Mouse (Mus musculus): ENCODE data around the gene Ppp1r27. TPM values are rescaled to one million over a fixed set of nuclear protein-coding genes. Genes with fewer than 3 reads are reported as not detected.
A peak's percentile ranks its signal among the peaks of the same experiment; 100 is the strongest.

The Ppp1r27 gene
- polyA plus RNA-seq, 1 experiment from 2014 or later, result not detected

- WGBS, result 88% methylated on average over 3 of the region's 3 CpGs
- no peak overlapping the region for H3K4me2 ChIP-seq
- peaks cover 40% of the 10 kb centered on the region for H3K27me3 ChIP-seq
- H3K9me3 ChIP-seq, result no peaks in the 10 kb centered on the region
- no peak overlapping the region for H3K4me3 ChIP-seq
- ATAC-seq (ENCODE audit: low read depth), result no peak
- no peak overlapping the region for H3K9ac ChIP-seq
- peaks cover 28% of the 10 kb centered on the region for H3K4me1 ChIP-seq (replicated peaks)
- H3K36me3 ChIP-seq, result no peaks in the 10 kb centered on the region
- no peak overlapping the region for H3K27ac ChIP-seq (replicated peaks)
Observed at GRCm38 (mm10) chr11:120535804-120536203, 15.1 kb downstream of the Ppp1r27 start.

DNA sequence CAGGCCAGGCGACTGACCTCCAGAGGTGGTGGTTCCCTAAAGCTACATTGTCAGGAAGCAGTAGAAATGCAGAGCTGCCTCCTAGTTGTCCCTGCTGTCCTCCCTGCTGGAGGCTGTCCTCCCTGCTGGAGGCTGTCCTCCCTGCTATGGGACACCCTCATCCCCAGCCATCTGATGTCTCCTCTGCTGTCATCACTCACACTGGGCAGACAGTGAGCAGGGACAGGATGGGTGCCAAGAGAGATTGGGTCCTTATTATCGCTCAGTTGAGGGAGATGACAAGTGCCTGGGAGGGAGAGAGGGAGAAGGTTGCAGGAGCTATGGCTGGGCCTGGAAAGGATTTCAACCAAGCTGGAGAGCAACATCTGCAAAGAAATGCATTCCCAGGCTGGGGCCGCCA, 15.8 kb downstream of the Ppp1r27 start:
- Histone ChIP-seq H3K9me3 (no peaks in the 10 kb centered on the region), H3K27ac (replicated peaks) (no peak overlapping the region), H3K9ac (no peak overlapping the region), H3K4me2 (no peak overlapping the region), H3K27me3 (peaks cover 47% of the 10 kb centered on the region), H3K4me3 (no peak overlapping the region), H3K36me3 (no peaks in the 10 kb centered on the region), H3K4me1 (replicated peaks) (peaks cover 31% of the 10 kb centered on the region)
- ATAC-seq (ENCODE audit: low read depth), result no peak
- WGBS, result 78% methylated on average over 3 of the region's 3 CpGs

DNA sequence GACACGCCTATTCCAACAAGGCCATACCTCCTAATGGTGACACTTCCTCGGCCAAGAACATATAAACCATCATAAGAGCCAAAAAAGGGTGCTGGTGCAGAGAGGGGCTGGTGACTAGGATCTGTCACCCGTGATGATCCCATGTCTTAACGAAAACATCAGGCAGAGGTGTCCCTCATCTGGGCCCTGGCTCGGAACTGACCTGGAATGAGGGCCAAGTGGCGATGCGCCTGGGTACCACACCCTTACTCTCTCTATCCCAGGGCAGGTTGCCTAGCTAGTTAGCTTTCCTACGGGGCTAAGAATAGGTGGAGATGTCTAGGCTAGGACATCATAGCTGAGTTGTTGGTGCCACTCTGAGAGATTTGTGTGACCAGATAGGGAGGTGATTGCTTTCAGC, 16.8 kb downstream of the Ppp1r27 start:
- Histone ChIP-seq H3K36me3 (no peaks in the 10 kb centered on the region), H3K9me3 (no peaks in the 10 kb centered on the region), H3K4me1 (replicated peaks) (peaks cover 21% of the 10 kb centered on the region), H3K4me3 (no peak overlapping the region), H3K27ac (replicated peaks) (no peak overlapping the region), H3K9ac (no peak overlapping the region), H3K27me3 (peaks cover 57% of the 10 kb centered on the region), H3K4me2 (no peak overlapping the region)
- ATAC-seq (ENCODE audit: low read depth), result no peak
- WGBS, result 80% methylated on average over 8 of the region's 8 CpGs

DNA sequence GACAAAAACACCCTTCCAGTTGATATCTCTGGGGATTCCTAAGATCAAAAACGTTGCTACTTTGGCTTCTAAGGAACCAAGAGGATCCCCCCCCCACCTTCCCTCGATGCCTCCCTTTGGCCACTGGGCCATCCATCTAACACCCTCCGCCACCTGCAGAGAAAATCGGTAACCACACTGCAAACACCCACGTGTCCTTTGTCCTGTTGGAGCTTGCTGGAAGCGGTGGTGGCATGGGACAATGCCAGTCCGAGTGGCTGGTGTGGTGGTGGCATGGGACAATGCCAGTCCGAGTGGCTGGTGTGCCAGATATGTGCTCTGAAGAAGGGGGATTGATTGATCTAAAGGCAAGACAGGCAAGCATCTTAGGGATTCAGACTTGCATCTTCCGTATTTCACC, 19.3 kb downstream of the Ppp1r27 start:
- Histone ChIP-seq H3K27me3 (peaks cover 76% of the 10 kb centered on the region), H3K4me1 (replicated peaks) (peaks cover 12% of the 10 kb centered on the region), H3K27ac (replicated peaks) (no peak overlapping the region), H3K9me3 (no peaks in the 10 kb centered on the region), H3K4me2 (no peak overlapping the region), H3K36me3 (no peaks in the 10 kb centered on the region), H3K4me3 (no peak overlapping the region), H3K9ac (no peak overlapping the region)
- no peak for ATAC-seq (ENCODE audit: low read depth)
- 28% methylated on average over 9 of the region's 9 CpGs for WGBS

- ATAC-seq (ENCODE audit: low read depth), result no peak
- H3K27ac ChIP-seq (replicated peaks), result no peak within 1 kb of the TSS
- H3K9ac ChIP-seq, result peak within 1 kb of the TSS; percentile 52
Observed at GRCm38 (mm10) chr11:120530085-120530964, 20.6 kb downstream of the Ppp1r27 start, which contains the start of gene Gcgr. Gene Gcgr (plus strand): TSS chr11:120530699.

GRCm38 (mm10) chr11:120528903-120529302, 22.0 kb downstream of the Ppp1r27 start:
- no peak for ATAC-seq (ENCODE audit: low read depth)
- no peaks in the 10 kb centered on the region for H3K9me3 ChIP-seq
- H3K4me1 ChIP-seq (replicated peaks), result peaks cover 12% of the 10 kb centered on the region
- no peak overlapping the region for H3K4me3 ChIP-seq
- no peaks in the 10 kb centered on the region for H3K36me3 ChIP-seq
- 57% methylated on average over 4 of the region's 4 CpGs for WGBS
- no peak overlapping the region for H3K9ac ChIP-seq
- H3K27ac ChIP-seq (replicated peaks), result no peak overlapping the region
- peaks cover 67% of the 10 kb centered on the region for H3K27me3 ChIP-seq
- no peak overlapping the region for H3K4me2 ChIP-seq

More at GRCm38 (mm10) chr11:120530085-120530964, 20.6 kb downstream of the Ppp1r27 start, which contains the start of gene Gcgr:
- H3K9me3 ChIP-seq, result no peaks in the 10 kb centered on the region
- WGBS, result 6% methylated on average over 61 of the region's 62 CpGs
- peaks cover 12% of the 10 kb centered on the region for H3K4me1 ChIP-seq (replicated peaks)
- peak within 1 kb of the TSS; percentile 32 for H3K4me3 ChIP-seq
- H3K4me2 ChIP-seq, result peak within 1 kb of the TSS; percentile 59
- no peaks in the 10 kb centered on the region for H3K36me3 ChIP-seq
- peaks cover 76% of the 10 kb centered on the region for H3K27me3 ChIP-seq

- H3K4me1 ChIP-seq (replicated peaks), result peaks cover 12% of the 10 kb centered on the region
- H3K27ac ChIP-seq (replicated peaks), result no peak overlapping the region
- H3K27me3 ChIP-seq, result peaks cover 56% of the 10 kb centered on the region
- no peaks in the 10 kb centered on the region for H3K36me3 ChIP-seq
- no peak overlapping the region for H3K4me2 ChIP-seq
- H3K4me3 ChIP-seq, result no peak overlapping the region
- no peak overlapping the region for H3K9ac ChIP-seq
- no peak for ATAC-seq (ENCODE audit: low read depth)
- 80% methylated on average over 9 of the region's 9 CpGs for WGBS
- no peaks in the 10 kb centered on the region for H3K9me3 ChIP-seq
Observed at GRCm38 (mm10) chr11:120527690-120528354, 23.1 kb downstream of the Ppp1r27 start.

GRCm38 (mm10) chr11:120525959-120526358, 25.0 kb downstream of the Ppp1r27 start:
- 84% methylated on average over 2 of the region's 2 CpGs for WGBS
- Histone ChIP-seq H3K4me3 (no peak overlapping the region), H3K9ac (no peak overlapping the region)

GRCm38 (mm10) chr11:120522581-120522980, 28.4 kb downstream of the Ppp1r27 start:
- no peak overlapping the region for H3K4me2 ChIP-seq
- no peak for ATAC-seq (ENCODE audit: low read depth)
- H3K9me3 ChIP-seq, result no peaks in the 10 kb centered on the region
- 90% methylated on average over 8 of the region's 8 CpGs for WGBS
- H3K9ac ChIP-seq, result no peak overlapping the region
- no peak overlapping the region for H3K4me3 ChIP-seq
- H3K27me3 ChIP-seq, result peaks cover 4% of the 10 kb centered on the region
- no peaks in the 10 kb centered on the region for H3K36me3 ChIP-seq
- no peaks in the 10 kb centered on the region; the same call in 1 of the 2 replicates for H3K4me1 ChIP-seq (replicated peaks)
- H3K27ac ChIP-seq (replicated peaks), result no peak overlapping the region

More at GRCm38 (mm10) chr11:120525959-120526358, 25.0 kb downstream of the Ppp1r27 start:
- H3K4me1 ChIP-seq (replicated peaks), result peaks cover 9% of the 10 kb centered on the region
- H3K9me3 ChIP-seq, result no peaks in the 10 kb centered on the region
- no peak for ATAC-seq (ENCODE audit: low read depth)
- H3K36me3 ChIP-seq, result no peaks in the 10 kb centered on the region
- H3K27ac ChIP-seq (replicated peaks), result no peak overlapping the region
- no peak overlapping the region for H3K4me2 ChIP-seq
- peaks cover 37% of the 10 kb centered on the region for H3K27me3 ChIP-seq

GRCm38 (mm10) chr11:120520967-120521540, 29.9 kb downstream of the Ppp1r27 start:
- no peak overlapping the region for H3K9ac ChIP-seq
- H3K27me3 ChIP-seq, result no peaks in the 10 kb centered on the region; the same call in 1 of the 2 replicates
- H3K9me3 ChIP-seq, result no peaks in the 10 kb centered on the region
- H3K4me1 ChIP-seq (replicated peaks), result no peaks in the 10 kb centered on the region; the same call in 1 of the 2 replicates
- no peaks in the 10 kb centered on the region for H3K36me3 ChIP-seq
- H3K4me2 ChIP-seq, result no peak overlapping the region
- no peak overlapping the region for H3K27ac ChIP-seq (replicated peaks)
- no peak overlapping the region for H3K4me3 ChIP-seq
- ATAC-seq (ENCODE audit: low read depth), result no peak
- WGBS, result 68% methylated on average over 5 of the region's 5 CpGs

DNA sequence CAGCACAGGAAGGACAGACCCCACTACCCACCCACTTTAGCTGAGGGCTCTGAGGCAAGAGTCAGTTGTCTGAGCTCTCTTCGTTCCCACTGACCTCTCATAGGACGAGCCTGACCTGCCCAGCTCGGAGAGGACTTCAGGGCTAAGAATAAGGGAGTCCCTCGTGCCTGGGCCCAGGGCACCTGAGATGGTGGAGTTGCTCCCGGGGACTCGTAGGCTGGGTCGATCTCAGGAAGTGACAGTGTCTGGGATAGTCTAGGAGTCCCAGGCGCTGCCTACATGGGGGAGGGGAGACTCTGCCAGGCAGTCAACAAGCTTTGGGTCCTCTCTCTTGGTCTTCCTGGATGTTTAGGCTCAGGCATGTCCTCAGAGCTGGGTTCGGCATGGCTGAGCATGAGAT, 30.4 kb downstream of the Ppp1r27 start:
- Histone ChIP-seq H3K4me3 (no peak overlapping the region), H3K9ac (no peak overlapping the region), H3K4me1 (replicated peaks) (no peaks in the 10 kb centered on the region; the same call in 1 of the 2 replicates), H3K9me3 (no peaks in the 10 kb centered on the region), H3K36me3 (no peaks in the 10 kb centered on the region), H3K4me2 (no peak overlapping the region), H3K27me3 (no peaks in the 10 kb centered on the region; the same call in 1 of the 2 replicates), H3K27ac (replicated peaks) (no peak overlapping the region)
- no peak for ATAC-seq (ENCODE audit: low read depth)
- 82% methylated on average over 9 of the region's 9 CpGs for WGBS

- Histone ChIP-seq H3K4me2 (no peak overlapping the region), H3K9me3 (no peaks in the 10 kb centered on the region), H3K4me3 (no peak overlapping the region), H3K4me1 (replicated peaks) (no peaks in the 10 kb centered on the region; the same call in 1 of the 2 replicates), H3K9ac (no peak overlapping the region), H3K36me3 (no peaks in the 10 kb centered on the region), H3K27me3 (no peaks in the 10 kb centered on the region; the same call in 1 of the 2 replicates), H3K27ac (replicated peaks) (no peak overlapping the region)
- no peak for ATAC-seq (ENCODE audit: low read depth)
- WGBS, result 38% methylated on average over 9 of the region's 9 CpGs
Observed at GRCm38 (mm10) chr11:120519738-120520137, 31.2 kb downstream of the Ppp1r27 start.

All from neural tube, embryonic 13.5 days (tissue).